Mouse (Mus musculus): ENCODE measurements around the gene Mdm2. TPM values are rescaled to one million over a fixed set of nuclear protein-coding genes. Genes with fewer than 3 reads are reported as not detected.

Gene Mdm2
- total and polyA plus RNA-seq, 2 experiments from 2014 or later: 31.3 to 93.0 TPM

- Histone ChIP-seq H3K36me3 (replicated peaks; ENCODE audit: control insufficient read depth, insufficient read depth, low read length) (no peaks in the 10 kb centered on the region), H3K4me3 (ENCODE audit: low read depth, low read length) (no peak overlapping the region), H3K4me1 (ENCODE audit: control insufficient read depth, insufficient read depth) (no peaks in the 10 kb centered on the region), H3K9ac (replicated peaks; ENCODE audit: low read depth, low read length) (no peak overlapping the region), H3K27ac (ENCODE audit: low read depth) (no peak overlapping the region), H3K27me3 (ENCODE audit: control insufficient read depth, insufficient read depth, low read length) (no peaks in the 10 kb centered on the region), H3K9me3 (replicated peaks; ENCODE audit: control insufficient read depth, low read length) (no peaks in the 10 kb centered on the region), H3K4me2 (ENCODE audit: low read depth, low read length) (no peak overlapping the region)
- 73% methylated on average over 8 of the region's 8 CpGs for WGBS
- ATAC-seq (ENCODE audit: insufficient read depth, low read depth): no peak
- no peak for TF ChIP-seq EP300 (IDR thresholded peaks at IDR 0.05; ENCODE audit: low read depth)
- no peak for TF ChIP-seq CTCF (IDR thresholded peaks at IDR 0.05; ENCODE audit: low read depth)
- DNase-seq (ENCODE audit: low spot score): no peak
Measured at GRCm38 (mm10) chr10:117644429-117644748, 66.2 kb downstream of the Mdm2 start.

GRCm38 (mm10) chr10:117643711-117644428 is 66.7 kb downstream of the Mdm2 start:
- no peak overlapping the region for H3K9ac ChIP-seq (replicated peaks; ENCODE audit: low read depth, low read length)
- H3K4me2 ChIP-seq (ENCODE audit: low read depth, low read length): no peak overlapping the region
- H3K27me3 ChIP-seq (ENCODE audit: control insufficient read depth, insufficient read depth, low read length): no peaks in the 10 kb centered on the region
- no peak for DNase-seq (ENCODE audit: low spot score)
- H3K9me3 ChIP-seq (replicated peaks; ENCODE audit: control insufficient read depth, low read length): no peaks in the 10 kb centered on the region
- ATAC-seq (ENCODE audit: insufficient read depth, low read depth): no peak
- TF ChIP-seq CTCF (IDR thresholded peaks at IDR 0.05; ENCODE audit: low read depth) (no peak), EP300 (IDR thresholded peaks at IDR 0.05; ENCODE audit: low read depth) (no peak)
- H3K4me1 ChIP-seq (ENCODE audit: control insufficient read depth, insufficient read depth): no peaks in the 10 kb centered on the region
- no peak overlapping the region for H3K27ac ChIP-seq (ENCODE audit: low read depth)
- H3K36me3 ChIP-seq (replicated peaks; ENCODE audit: control insufficient read depth, insufficient read depth, low read length): no peaks in the 10 kb centered on the region
- WGBS: 86% methylated on average over 12 of the region's 12 CpGs
- H3K4me3 ChIP-seq (ENCODE audit: low read depth, low read length): no peak overlapping the region

DNA sequence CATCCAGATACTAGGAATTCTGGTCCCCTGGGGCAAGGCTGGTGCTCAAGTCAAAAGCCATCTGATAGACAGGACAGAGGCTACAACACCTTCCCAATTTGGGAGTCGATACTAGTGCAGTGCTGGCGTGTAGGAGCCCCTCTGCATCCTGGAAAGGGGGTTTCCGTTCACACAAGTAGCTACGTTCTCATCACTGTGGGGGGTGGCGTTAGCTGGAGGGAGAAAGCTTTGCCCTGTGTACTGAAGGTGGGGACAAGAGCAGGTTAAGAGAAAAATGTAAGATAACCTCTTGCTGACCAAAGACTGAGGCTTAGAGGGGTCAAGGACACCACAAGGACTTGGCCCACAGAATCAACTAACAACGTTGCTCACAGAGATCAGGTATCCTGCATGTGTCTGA is 67.3 kb downstream of the Mdm2 start:
- TF ChIP-seq EP300 (IDR thresholded peaks at IDR 0.05; ENCODE audit: low read depth): no peak
- no peak for TF ChIP-seq CTCF (IDR thresholded peaks at IDR 0.05; ENCODE audit: low read depth)

GRCm38 (mm10) chr10:117642491-117643262 is 67.9 kb downstream of the Mdm2 start:
- Histone ChIP-seq H3K27ac (ENCODE audit: low read depth) (no peak overlapping the region), H3K36me3 (replicated peaks; ENCODE audit: control insufficient read depth, insufficient read depth, low read length) (no peaks in the 10 kb centered on the region), H3K27me3 (ENCODE audit: control insufficient read depth, insufficient read depth, low read length) (no peaks in the 10 kb centered on the region), H3K9ac (replicated peaks; ENCODE audit: low read depth, low read length) (no peak overlapping the region), H3K4me3 (ENCODE audit: low read depth, low read length) (no peak overlapping the region), H3K4me2 (ENCODE audit: low read depth, low read length) (no peak overlapping the region), H3K4me1 (ENCODE audit: control insufficient read depth, insufficient read depth) (no peaks in the 10 kb centered on the region), H3K9me3 (replicated peaks; ENCODE audit: control insufficient read depth, low read length) (no peaks in the 10 kb centered on the region)
- ATAC-seq (ENCODE audit: insufficient read depth, low read depth): no peak
- no peak for TF ChIP-seq CTCF (IDR thresholded peaks at IDR 0.05; ENCODE audit: low read depth)
- TF ChIP-seq EP300 (IDR thresholded peaks at IDR 0.05; ENCODE audit: low read depth): no peak
- no peak for DNase-seq (ENCODE audit: low spot score)
- 87% methylated on average over 15 of the region's 15 CpGs for whole genome bisulfite sequencing

More for the DNA sequence above, 67.3 kb downstream of the Mdm2 start:
- no peak for ATAC-seq (ENCODE audit: insufficient read depth, low read depth)
- Histone ChIP-seq H3K4me3 (ENCODE audit: low read depth, low read length) (no peak overlapping the region), H3K4me2 (ENCODE audit: low read depth, low read length) (no peak overlapping the region), H3K4me1 (ENCODE audit: control insufficient read depth, insufficient read depth) (no peaks in the 10 kb centered on the region), H3K27ac (ENCODE audit: low read depth) (no peak overlapping the region), H3K9me3 (replicated peaks; ENCODE audit: control insufficient read depth, low read length) (no peaks in the 10 kb centered on the region), H3K36me3 (replicated peaks; ENCODE audit: control insufficient read depth, insufficient read depth, low read length) (no peaks in the 10 kb centered on the region), H3K27me3 (ENCODE audit: control insufficient read depth, insufficient read depth, low read length) (no peaks in the 10 kb centered on the region), H3K9ac (replicated peaks; ENCODE audit: low read depth, low read length) (no peak overlapping the region)
- no peak for DNase-seq (ENCODE audit: low spot score)
- WGBS: 78% methylated on average over 6 of the region's 6 CpGs

GRCm38 (mm10) chr10:117642201-117642450 is 68.4 kb downstream of the Mdm2 start:
- no peak overlapping the region for H3K27ac ChIP-seq (ENCODE audit: low read depth)
- DNase-seq (ENCODE audit: low spot score): no peak

More at GRCm38 (mm10) chr10:117642201-117642450, 68.4 kb downstream of the Mdm2 start:
- Histone ChIP-seq H3K4me3 (ENCODE audit: low read depth, low read length) (no peak overlapping the region), H3K4me1 (ENCODE audit: control insufficient read depth, insufficient read depth) (no peaks in the 10 kb centered on the region), H3K4me2 (ENCODE audit: low read depth, low read length) (peak overlapping the region; percentile 32; the same call in 1 of the 2 replicates), H3K27me3 (ENCODE audit: control insufficient read depth, insufficient read depth, low read length) (no peaks in the 10 kb centered on the region), H3K9ac (replicated peaks; ENCODE audit: low read depth, low read length) (no peak overlapping the region), H3K9me3 (replicated peaks; ENCODE audit: control insufficient read depth, low read length) (no peaks in the 10 kb centered on the region), H3K36me3 (replicated peaks; ENCODE audit: control insufficient read depth, insufficient read depth, low read length) (no peaks in the 10 kb centered on the region)
- 67% methylated on average over 9 of the region's 9 CpGs for WGBS
- no peak for TF ChIP-seq CTCF (IDR thresholded peaks at IDR 0.05; ENCODE audit: low read depth)
- no peak for TF ChIP-seq EP300 (IDR thresholded peaks at IDR 0.05; ENCODE audit: low read depth)
- ATAC-seq (ENCODE audit: insufficient read depth, low read depth): no peak
